Mouse (Mus musculus): ENCODE data around the gene Panx2.

Gene Panx2

DNA sequence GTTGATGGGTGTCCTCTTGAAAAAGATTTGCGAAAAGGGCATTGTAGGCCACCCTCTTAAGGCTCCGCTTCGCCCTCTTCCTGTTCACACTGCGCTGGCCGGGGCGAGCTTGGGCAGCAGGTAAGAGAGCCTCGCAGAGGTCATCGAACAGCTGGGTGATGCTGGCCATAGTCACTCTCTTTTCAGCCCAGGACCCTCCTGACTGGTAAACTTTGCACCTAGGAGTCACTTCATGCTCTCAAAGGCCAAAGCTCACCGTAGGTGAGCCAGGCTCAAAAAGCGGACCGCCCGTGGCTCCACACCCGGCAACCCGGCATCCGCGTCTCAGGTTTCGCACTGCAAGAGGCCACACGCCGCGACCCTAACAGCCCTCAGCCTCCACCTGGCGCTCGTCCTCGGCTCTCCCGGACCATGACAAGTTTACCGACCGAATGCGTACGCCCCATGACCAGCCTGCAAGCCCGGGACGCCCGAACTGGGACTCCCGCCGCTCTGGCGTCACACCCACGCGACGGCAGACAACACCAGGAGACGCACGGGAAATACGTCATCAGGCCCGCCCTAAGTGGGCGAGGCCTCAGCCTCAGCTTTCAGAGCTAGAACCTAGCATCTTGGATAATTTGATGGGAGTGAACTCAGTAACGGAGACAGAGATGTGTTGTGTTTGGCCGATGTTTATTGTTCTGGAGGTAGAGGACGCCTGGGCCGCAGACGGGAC lies 63.3 kb downstream of the Panx2 start, which contains the start of gene Tubgcp6:
Tubgcp6 (minus strand) TSS at position 464 of the 718 bp plus-strand sequence.
- in situ Hi-C loops (cut with MboI; ENCODE audit: low sequenced_read_pairs) = no loop called here

Data from CH12F3 (cell line).